Mouse (Mus musculus): ENCODE data around the gene Zfand6. TPM values are rescaled to one million over a fixed set of nuclear protein-coding genes. Genes with fewer than 3 reads are reported as not detected.

Gene Zfand6
- polyA plus RNA-seq, 1 experiment from 2014 or later: 74.4 TPM

DNA sequence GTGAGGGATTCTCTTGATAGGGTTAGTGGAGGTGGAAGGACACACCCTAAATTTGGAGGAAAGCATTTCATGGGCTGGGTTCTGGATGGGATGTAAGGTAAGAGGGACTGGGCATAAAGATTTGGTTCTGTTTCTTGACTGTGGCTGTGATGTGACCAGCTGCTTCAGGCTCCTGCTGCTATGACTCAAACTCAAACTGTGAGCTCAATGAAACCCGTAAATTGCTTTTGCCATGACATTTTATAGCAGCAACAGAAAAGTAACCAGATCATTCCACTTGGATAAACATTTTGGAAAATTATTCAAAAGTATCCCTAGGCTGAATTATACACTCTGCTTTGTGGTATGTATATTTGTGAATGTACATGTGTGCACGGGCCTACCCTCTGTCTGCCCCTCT is 99.1 kb downstream of the Zfand6 start:
- Histone ChIP-seq H3K79me2 (ENCODE audit: inconsistent target) (no peaks in the 10 kb centered on the region), H3K27ac (no peak overlapping the region), H3K36me3 (ENCODE audit: inconsistent target) (no peaks in the 10 kb centered on the region), H3K4me3 (ENCODE audit: inconsistent target) (no peak overlapping the region)
- 100% methylated on average over 2 of the region's 2 CpGs for WGBS (ENCODE audit: missing documents)

DNA sequence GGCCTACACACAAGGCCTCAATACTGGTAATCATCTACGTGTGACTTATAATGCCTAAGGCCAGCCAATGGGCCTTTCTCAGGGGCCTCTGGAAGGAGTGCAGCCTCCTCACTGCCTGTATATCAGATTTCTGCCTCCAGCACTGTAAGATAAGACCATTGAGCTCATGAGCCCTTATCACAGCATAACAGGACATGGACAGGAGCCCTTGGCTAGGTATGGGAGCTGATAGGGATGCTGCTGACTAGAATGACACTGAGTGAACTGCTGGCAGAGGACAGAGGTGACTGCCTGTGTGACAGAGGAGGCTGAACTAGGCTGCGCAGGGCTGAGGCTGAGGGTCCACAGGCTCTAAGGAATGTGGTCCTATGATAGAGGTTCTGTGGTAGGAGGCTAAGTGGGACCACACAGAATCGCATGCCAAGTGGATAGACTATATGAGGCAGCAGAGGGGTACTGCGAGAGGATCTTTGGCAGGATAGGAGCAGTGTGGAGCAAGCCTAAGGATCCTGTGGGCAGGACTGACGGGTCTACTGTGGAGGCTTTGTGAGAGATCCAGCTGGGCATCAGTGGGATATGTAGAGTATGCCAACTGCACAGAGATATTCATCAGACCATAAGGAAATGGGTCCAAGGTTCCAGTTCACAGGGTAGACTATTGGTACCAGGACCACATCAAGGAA is 102.5 kb downstream of the Zfand6 start:
- no peak overlapping the region for H3K4me3 ChIP-seq (ENCODE audit: inconsistent target)
- WGBS (ENCODE audit: missing documents): 100% methylated on average over 4 of the region's 5 CpGs
- no peak overlapping the region for H3K27ac ChIP-seq
- no peaks in the 10 kb centered on the region for H3K79me2 ChIP-seq (ENCODE audit: inconsistent target)
- no peaks in the 10 kb centered on the region for H3K36me3 ChIP-seq (ENCODE audit: inconsistent target)

DNA sequence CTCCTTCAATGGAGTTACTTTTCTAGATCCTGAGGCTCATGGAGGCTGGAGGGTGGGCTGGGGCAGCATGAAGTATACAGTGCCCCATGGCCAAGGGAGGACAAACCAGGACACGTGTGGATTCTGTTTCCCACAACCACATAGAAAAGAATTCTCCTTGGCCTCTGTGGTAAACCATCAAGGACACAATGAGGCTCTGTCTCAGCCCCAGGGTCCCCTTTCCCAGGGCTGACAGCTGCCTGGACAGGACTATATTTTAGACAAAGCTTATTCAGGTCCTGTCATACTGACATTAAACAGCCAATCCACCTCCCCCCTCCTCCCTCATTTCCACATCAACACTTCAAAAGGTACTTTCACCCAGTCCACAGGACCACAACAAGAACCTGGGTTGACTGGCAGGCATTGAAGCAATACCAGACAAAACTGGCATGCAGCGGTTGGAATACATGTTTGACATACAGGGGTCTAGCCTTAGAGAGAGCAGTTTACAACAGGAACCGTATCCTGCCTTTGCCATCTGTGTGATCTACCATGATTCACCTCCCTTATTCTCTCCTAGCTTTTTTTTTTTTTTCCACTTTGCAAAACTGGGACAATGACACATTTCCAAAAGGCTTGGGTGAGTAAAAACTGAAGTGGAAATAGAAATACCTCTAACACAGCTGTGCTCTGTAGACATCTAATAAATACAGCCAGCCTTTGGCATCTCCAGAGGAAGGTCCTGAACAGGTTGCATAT is 103.2 kb downstream of the Zfand6 start:
- no peaks in the 10 kb centered on the region for H3K79me2 ChIP-seq (ENCODE audit: inconsistent target)
- no peak overlapping the region for H3K27ac ChIP-seq
- 91% methylated on average over 3 of the region's 3 CpGs for whole genome bisulfite sequencing (ENCODE audit: missing documents)
- H3K4me3 ChIP-seq (ENCODE audit: inconsistent target): no peak overlapping the region
- no peaks in the 10 kb centered on the region for H3K36me3 ChIP-seq (ENCODE audit: inconsistent target)

DNA sequence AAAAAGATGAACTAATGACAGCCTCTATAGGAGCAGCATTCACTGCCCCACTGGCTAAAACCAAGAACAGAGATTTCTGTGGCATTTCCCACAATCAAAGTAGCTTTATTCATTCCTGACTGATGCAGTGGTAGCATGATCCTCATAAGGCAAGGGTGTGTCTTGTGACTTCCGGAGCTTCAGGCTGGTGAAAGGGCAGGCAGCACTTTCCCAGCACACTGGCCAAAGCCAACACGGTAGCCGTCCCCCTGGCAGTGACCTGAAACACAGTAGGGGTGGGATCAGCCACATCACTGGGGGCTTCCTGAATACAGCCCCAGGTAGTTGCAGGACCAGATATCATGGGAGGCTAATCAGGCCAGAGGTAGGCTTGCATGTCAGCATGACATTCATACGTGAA is 104.7 kb downstream of the Zfand6 start:
- no peaks in the 10 kb centered on the region for H3K36me3 ChIP-seq (ENCODE audit: inconsistent target)
- H3K27ac ChIP-seq: no peak overlapping the region
- no peaks in the 10 kb centered on the region for H3K79me2 ChIP-seq (ENCODE audit: inconsistent target)
- WGBS (ENCODE audit: missing documents): 96% methylated on average over 4 of the region's 4 CpGs
- H3K4me3 ChIP-seq (ENCODE audit: inconsistent target): no peak overlapping the region

DNA sequence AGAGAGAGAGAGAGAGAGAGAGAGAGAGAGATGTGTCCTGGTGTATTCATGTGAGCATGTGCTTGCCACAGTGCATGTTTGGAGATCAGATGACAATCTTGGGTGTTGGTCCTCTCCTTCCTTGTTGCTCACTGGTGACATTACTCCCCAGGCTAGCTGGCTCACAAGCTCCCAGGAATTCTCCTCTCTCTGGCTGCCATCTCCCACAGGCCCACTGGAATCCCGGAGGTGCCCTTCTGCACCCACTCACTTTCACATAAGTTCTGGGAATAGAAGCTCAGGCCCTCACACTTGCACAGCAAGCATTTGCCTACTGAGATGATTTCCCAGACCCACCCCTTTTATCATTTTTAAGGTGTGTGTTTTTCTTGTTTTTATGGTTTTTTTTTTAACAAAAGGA is 110.0 kb downstream of the Zfand6 start:
- 69% methylated on average over 1 of the region's 1 CpGs for WGBS (ENCODE audit: missing documents)
- no peak overlapping the region for H3K4me3 ChIP-seq (ENCODE audit: inconsistent target)
- no peaks in the 10 kb centered on the region for H3K36me3 ChIP-seq (ENCODE audit: inconsistent target)
- no peaks in the 10 kb centered on the region for H3K79me2 ChIP-seq (ENCODE audit: inconsistent target)
- H3K27ac ChIP-seq: no peak overlapping the region

DNA sequence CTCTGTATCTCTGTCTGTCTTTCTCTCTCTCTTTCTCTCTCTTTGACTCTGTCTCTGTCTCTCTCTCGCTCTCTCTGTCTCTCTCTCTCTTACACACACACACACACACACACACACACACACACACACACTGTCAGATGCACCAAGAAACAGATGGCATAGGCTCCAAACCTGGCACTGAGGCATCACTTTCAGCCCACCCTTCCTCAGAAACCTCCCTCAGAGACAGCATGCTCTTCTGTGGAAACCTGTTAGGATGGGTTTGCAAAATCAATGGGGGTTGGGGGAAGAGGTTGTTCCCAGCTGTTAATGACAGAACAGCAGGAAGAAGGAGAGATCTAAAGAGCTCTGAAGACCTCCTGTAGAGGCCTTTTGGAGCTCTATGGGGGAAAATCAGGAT is 110.9 kb downstream of the Zfand6 start:
- WGBS (ENCODE audit: missing documents): 75% methylated on average over 1 of the region's 1 CpGs
- Histone ChIP-seq H3K36me3 (ENCODE audit: inconsistent target) (no peaks in the 10 kb centered on the region), H3K4me3 (ENCODE audit: inconsistent target) (no peak overlapping the region), H3K79me2 (ENCODE audit: inconsistent target) (no peaks in the 10 kb centered on the region), H3K27ac (no peak overlapping the region)

DNA sequence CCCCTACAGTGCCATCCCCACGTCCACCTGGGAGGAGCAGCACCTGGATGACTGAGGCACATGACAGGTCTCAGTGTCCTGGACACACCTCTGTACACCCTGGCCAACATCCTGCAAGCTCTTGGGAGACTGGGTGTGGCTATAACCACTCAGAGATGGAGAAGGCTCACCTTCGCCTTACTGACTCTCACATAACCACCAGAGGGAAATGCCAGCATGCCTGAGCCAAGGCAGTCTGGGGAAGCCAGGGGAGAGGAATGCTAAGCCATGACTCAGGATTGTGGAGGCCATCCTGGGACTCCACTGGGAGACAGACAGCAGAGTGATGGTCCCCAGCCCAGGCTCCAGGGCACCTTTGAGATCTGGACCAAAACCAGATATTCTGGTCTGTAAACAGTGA is 112.7 kb downstream of the Zfand6 start:
- H3K27ac ChIP-seq: no peak overlapping the region
- H3K36me3 ChIP-seq (ENCODE audit: inconsistent target): no peaks in the 10 kb centered on the region
- H3K4me3 ChIP-seq (ENCODE audit: inconsistent target): no peak overlapping the region
- 85% methylated on average over 2 of the region's 2 CpGs for WGBS (ENCODE audit: missing documents)
- no peaks in the 10 kb centered on the region for H3K79me2 ChIP-seq (ENCODE audit: inconsistent target)

DNA sequence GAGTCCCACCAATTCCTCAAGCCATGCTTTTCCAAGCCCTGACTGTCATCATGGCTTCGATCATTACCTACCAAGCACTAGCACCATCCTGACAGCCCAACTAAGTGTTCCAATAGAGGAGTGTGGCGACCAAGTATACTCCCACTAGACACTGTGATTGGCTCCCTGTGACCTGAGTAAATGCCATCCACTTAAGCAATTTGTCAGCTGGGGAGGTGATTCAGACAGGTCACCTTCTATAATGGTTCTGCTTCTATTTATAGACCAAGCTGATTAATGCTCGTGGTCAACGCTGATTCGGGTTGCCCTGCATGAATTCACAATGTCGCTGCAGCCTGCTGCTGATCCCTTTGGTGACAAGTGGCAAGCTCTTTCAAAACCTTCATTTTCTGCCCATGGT is 123.6 kb downstream of the Zfand6 start:
- Histone ChIP-seq H3K27ac (no peak overlapping the region), H3K36me3 (ENCODE audit: inconsistent target) (no peaks in the 10 kb centered on the region), H3K79me2 (ENCODE audit: inconsistent target) (no peaks in the 10 kb centered on the region), H3K4me3 (ENCODE audit: inconsistent target) (no peak overlapping the region)
- WGBS (ENCODE audit: missing documents): 57% methylated on average over 6 of the region's 6 CpGs

DNA sequence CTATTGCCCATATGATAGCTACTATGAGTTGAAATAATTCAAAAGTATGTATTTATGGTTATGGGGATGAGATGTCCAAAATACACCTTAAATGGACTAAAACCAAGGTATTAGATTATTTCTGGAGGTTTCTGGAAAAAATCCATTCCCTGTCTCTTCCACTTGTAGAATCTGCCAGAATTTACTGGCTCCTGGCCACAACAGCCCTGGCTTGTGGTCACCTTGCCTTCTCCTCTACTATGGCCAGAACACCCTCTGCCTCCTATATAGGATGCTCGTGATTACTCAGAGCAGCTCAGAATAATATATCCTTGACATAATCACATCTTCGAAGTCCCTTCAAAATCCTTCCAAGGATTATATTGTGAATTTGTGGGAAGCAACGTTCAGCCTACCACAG is 125.5 kb downstream of the Zfand6 start:
- 70% methylated on average over 3 of the region's 3 CpGs for WGBS (ENCODE audit: missing documents)

More for the DNA sequence above, 125.5 kb downstream of the Zfand6 start:
- no peak overlapping the region for H3K27ac ChIP-seq
- no peak overlapping the region for H3K4me3 ChIP-seq (ENCODE audit: inconsistent target)
- no peaks in the 10 kb centered on the region for H3K79me2 ChIP-seq (ENCODE audit: inconsistent target)
- no peaks in the 10 kb centered on the region for H3K36me3 ChIP-seq (ENCODE audit: inconsistent target)

Other genes with a start within 250 kb of the Zfand6 start
- not detected in 3 replicates for gene Gm2115, start 161.0 kb downstream of the Zfand6 start, polyA plus RNA-seq (2018)
- 1.2 to 3.5 TPM (median 1.3 TPM) in 3 replicates for gene Fah, start 83.2 kb downstream of the Zfand6 start, polyA plus RNA-seq (2018)
- gene Olfr291, start 163.6 kb upstream of the Zfand6 start, polyA plus RNA-seq (2018): not detected in 3 replicates

All from macrophage (primary cell).